Mouse (Mus musculus) spleen, postnatal 36 days (tissue): ENCODE data around the gene T2.
"Not testable (repeated sequence)": the region's sequence is repeated elsewhere in the genome, so short reads cannot be mapped to it uniquely, and the experiment has no call there.

Experiments
- DNase-seq, 2 experiments: peaks; one replicate each; pipeline ENCODE4 v3.0.0; 2022; ENCODE audit warnings: low spot score in 2 of 2, mixed read lengths in 1 of 2

Gene T2

GRCm38 (mm10) chr17:8367514-8368480 lies 12.0 kb downstream of the T2 start:
- DNase-seq = no peak

- DNase-seq = no peak
Observed at GRCm38 (mm10) chr17:8368570-8368969, 12.8 kb downstream of the T2 start.

GRCm38 (mm10) chr17:8369171-8369570 lies 13.4 kb downstream of the T2 start:
- no peak for DNase-seq

DNA sequence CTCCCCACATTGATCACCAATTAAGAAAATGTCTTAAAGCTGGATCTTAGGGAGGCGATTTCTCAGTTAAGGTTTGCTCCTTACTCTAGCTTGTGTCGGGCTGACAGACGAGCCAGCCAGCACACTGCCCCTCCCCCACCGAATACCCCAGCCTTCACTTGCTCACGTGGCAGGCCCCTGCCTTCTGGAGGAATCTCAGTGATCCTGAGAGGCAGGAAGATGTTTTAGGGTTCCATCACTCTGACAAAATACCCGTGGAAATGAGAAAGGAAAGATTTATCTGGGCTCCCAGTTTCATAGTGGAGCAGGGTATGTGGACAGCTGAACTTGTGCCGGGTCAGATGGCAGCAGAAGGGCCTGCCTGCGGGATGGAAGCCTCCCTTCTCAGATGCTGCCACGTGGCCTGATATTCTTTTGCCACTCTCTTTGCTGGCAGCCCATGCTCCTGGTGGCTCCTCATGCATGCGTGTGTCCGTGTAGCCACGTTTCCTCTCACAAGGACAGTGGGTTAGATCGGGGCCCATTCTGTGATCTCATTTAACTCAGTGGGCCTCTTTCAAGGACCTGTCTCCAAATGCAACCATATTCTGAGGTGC lies 14.9 kb downstream of the T2 start:
- no peak for DNase-seq

- DNase-seq = peak; percentile 40
Observed at GRCm38 (mm10) chr17:8371834-8372233, 16.0 kb downstream of the T2 start.

DNA sequence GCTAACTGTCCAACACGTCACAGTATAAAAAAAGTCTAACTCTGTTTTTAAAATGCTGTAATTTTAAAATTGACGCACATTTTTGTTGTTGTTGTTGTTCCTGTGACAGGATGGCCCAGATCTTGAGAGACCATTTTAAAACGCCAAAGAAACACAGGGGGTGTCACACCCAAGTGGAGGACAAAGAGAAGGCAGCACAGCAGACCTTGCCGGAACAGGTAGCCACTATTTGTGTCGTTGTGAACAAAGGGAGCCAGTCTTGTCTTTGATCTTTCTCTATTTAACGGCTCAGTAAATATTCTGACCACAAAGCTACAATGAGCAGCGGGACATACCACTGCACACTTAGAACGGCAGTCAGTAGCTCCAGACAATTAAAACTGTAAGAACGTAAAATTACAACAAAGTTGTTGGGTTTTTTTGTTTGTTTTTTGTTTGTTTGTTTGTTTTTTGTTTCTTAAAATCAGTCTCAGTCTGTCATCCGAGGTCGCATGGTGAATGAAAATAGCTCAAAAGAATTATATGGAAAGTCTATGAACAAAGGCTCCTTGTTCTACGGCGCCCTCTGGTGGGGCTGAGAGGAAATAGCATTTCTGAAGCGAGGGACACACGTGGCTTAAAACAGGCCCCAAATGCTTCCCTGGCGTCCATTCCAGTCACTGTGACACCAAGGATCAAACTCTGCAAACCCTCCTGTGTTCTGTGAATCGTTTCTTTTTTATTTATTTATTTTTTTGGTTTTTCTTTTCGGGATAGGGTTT lies 16.7 kb downstream of the T2 start:
- peak; percentile 60 to 70 for DNase-seq

DNA sequence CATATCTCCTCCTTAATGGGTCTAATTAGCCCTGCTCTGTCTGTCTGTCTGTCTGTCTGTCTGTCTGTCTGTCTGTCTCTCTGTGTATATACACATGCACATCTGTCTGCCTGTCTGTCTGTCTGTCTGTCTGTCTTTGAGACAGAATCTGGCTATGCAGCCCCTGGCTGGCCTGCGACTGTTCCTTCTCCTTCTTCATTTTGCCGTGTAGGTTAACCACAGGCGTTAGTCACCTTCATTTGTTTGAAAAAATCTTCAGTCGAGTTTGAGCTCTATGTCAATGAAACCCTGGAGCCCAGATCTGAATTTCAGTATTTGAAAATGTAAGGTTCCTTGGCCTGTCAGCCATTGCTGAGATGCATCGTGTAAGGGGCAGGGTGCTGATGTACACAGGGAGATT lies 21.5 kb downstream of the T2 start:
- no peak for DNase-seq

GRCm38 (mm10) chr17:8385441-8385840 lies 29.6 kb downstream of the T2 start:
- no peak for DNase-seq

GRCm38 (mm10) chr17:8388463-8388862 lies 32.7 kb downstream of the T2 start:
- peak in 1 of 2 experiments; percentile 6 for DNase-seq

DNA sequence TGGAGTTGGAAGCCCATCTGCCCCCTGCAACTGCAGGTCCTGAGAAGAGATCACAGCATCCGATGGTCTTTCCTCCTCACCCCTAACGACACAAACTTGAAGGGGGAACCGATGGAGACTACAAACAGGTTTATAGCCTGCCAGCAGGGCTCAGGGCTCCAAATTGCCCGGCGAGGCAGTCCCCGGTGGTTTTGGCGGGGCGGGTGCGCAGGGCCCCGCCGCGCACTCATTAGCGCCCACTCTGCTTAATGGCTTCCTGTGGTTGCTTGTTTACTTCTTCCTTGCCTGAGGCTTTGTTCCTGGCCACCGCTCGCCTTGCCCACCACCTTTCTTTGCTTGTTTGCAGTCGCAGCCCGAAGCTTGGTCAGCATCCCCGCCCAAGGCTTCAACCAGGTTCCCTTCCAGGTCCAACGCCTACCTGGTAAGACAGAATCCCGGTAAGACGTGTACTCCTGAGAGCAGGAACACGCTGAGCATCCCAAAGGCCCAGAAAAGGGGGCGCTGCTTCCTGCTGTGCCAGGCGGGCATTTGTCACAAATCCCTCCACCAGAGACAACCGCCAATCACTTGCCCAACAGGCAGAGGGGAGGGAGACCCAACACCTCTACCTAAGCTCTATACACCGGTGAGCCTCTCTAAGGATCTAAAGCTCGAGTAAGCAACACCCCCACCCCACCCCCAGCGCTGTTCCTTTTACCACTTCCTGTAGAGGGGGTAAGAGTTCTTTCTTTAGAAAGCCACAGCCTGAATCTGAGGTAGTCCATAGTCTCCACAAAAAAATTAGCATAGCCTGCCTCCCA lies 33.4 kb downstream of the T2 start:
- peak in 1 of 2 experiments; percentile 8 for DNase-seq

DNA sequence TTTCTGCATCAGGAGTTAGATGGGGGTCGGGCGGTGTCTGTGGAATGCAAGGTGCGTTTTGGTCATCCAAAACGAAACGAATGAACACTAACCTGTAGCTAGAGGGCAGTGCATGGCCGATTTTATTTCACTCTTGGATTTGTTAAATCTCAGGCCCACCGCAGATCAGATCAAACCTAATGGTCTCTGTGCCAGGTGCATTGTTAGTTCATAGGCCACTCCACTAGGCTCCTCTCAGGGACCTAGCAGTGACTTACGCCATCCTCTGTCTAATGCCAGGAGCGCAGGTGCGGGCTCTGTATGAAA lies 34.0 kb downstream of the T2 start:
- no peak for DNase-seq

- no peak for DNase-seq
Observed at GRCm38 (mm10) chr17:8390487-8390886, 34.7 kb downstream of the T2 start.

- no peak for DNase-seq
Observed at GRCm38 (mm10) chr17:8396371-8396770, 40.6 kb downstream of the T2 start.

GRCm38 (mm10) chr17:8397946-8398345 lies 42.2 kb downstream of the T2 start:
- DNase-seq = no peak

GRCm38 (mm10) chr17:8403932-8404331 lies 48.1 kb downstream of the T2 start:
- not testable (repeated sequence) for DNase-seq

- no peak for DNase-seq
Observed at GRCm38 (mm10) chr17:8406285-8406684, 50.5 kb downstream of the T2 start.

GRCm38 (mm10) chr17:8408002-8408401 lies 52.2 kb downstream of the T2 start:
- not testable (repeated sequence) for DNase-seq

- no peak for DNase-seq
Observed at GRCm38 (mm10) chr17:8408589-8409295, 53.0 kb downstream of the T2 start.

GRCm38 (mm10) chr17:8410330-8410729 lies 54.5 kb downstream of the T2 start:
- no peak for DNase-seq

DNA sequence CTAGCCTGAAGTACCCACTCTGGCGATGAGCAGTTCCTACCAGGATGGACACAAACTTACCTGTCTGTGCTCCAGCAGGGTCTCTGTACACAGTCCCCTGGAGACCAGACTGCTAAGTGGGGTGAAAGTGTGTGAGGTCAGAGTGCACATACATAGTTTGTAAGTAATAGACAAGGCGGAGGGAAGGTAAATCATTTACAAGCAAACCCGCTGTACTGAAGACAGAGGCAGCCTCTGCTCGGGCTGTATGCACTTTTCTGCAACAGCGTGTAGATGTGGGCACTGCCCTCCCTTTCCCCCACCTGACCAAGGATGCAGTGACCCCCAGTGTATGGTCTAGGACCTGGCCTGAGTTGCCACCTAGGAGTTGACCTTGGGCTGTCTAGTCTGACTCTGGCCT lies 57.9 kb downstream of the T2 start:
- no peak for DNase-seq

- DNase-seq = no peak
Observed at GRCm38 (mm10) chr17:8415533-8415932, 59.7 kb downstream of the T2 start.
